Mouse (Mus musculus) retina, postnatal 1 day (tissue): ENCODE measurements at regions not wholly inside any gene's neighbourhood (a gene's known extent, or its start where the extent isn't known, plus 50 kb on each side); places are given as distances from the start of the nearest gene placed in this dataset.

Experiments used
- DNase-seq: peaks from one replicate; pipeline ENCODE4 v3.0.0-alpha.2; 2012

GRCm38 (mm10) chr5:4595010-4595409, 162.8 kb downstream of the Fzd1 start:
- no peak for DNase-seq

- DNase-seq: no peak
Measured at GRCm38 (mm10) chr5:4594562-4594961, 163.3 kb downstream of the Fzd1 start.

GRCm38 (mm10) chr5:4593638-4594381, 164.0 kb downstream of the Fzd1 start:
- DNase-seq: peak; percentile 1

- DNase-seq: no peak
Measured at GRCm38 (mm10) chr5:4591721-4592120, 166.1 kb downstream of the Fzd1 start.

GRCm38 (mm10) chr5:4582702-4583475, 174.9 kb downstream of the Fzd1 start:
- no peak for DNase-seq

- no peak for DNase-seq
Measured at GRCm38 (mm10) chr5:4580185-4580839, 177.5 kb downstream of the Fzd1 start.

GRCm38 (mm10) chr5:4578856-4579255, 179.0 kb downstream of the Fzd1 start:
- no peak for DNase-seq

- DNase-seq: no peak
Measured at GRCm38 (mm10) chr5:4577179-4577578, 180.7 kb downstream of the Fzd1 start.

GRCm38 (mm10) chr5:4563862-4564261, 194.0 kb downstream of the Fzd1 start:
- no peak for DNase-seq

GRCm38 (mm10) chr5:4561661-4562060, 196.2 kb downstream of the Fzd1 start:
- no peak for DNase-seq

- DNase-seq: no peak
Measured at GRCm38 (mm10) chr5:4561139-4561470, 196.7 kb downstream of the Fzd1 start.

- DNase-seq: no peak
Measured at GRCm38 (mm10) chr5:4560370-4561138, 197.3 kb downstream of the Fzd1 start.

- no peak for DNase-seq
Measured at GRCm38 (mm10) chr5:4554972-4555371, 202.9 kb downstream of the Fzd1 start.

- no peak for DNase-seq
Measured at GRCm38 (mm10) chr5:4538572-4538971, 219.3 kb downstream of the Fzd1 start.

GRCm38 (mm10) chr5:4536790-4537189, 221.0 kb downstream of the Fzd1 start:
- DNase-seq: no peak

- no peak for DNase-seq
Measured at GRCm38 (mm10) chr5:4535951-4536350, 221.9 kb downstream of the Fzd1 start.

- DNase-seq: no peak
Measured at GRCm38 (mm10) chr5:4534512-4534911, 223.3 kb downstream of the Fzd1 start.

GRCm38 (mm10) chr5:4530236-4531067, 227.4 kb downstream of the Fzd1 start:
- DNase-seq: peak; percentile 36

GRCm38 (mm10) chr5:4526042-4526815, 231.6 kb downstream of the Fzd1 start:
- DNase-seq: no peak

- DNase-seq: no peak
Measured at GRCm38 (mm10) chr5:4500599-4500998, 257.2 kb downstream of the Fzd1 start.

- peak; percentile 26 for DNase-seq
Measured at GRCm38 (mm10) chr5:4499036-4499435, 258.8 kb downstream of the Fzd1 start.
